Mouse (Mus musculus) stomach, postnatal 0 days (tissue): ENCODE measurements around the gene Exosc6. TPM values are rescaled to one million over a fixed set of nuclear protein-coding genes. Genes with fewer than 3 reads are reported as not detected.
A peak's percentile ranks its signal among the peaks of the same experiment; 100 is the strongest.

Source experiments
- ATAC-seq: fragments of 200-750 bp; cut with Nextera tagmentation; 2 replicates; pipeline ENCODE4 v1.8.0; 2017; ENCODE audit not compliant: low FRiP score, low TSS enrichment
- DNase-seq: peaks from one replicate; pipeline ENCODE4 v3.0.0-alpha.2; 2016; ENCODE audit warnings: low spot score
- H3K27ac ChIP-seq: fragments of 300-500 bp; sonication (generic); replicated peaks from 2 replicates; pipeline ENCODE4 v1.5.1; 2014; ENCODE audit warnings: mild to moderate bottlenecking, control low read depth
- H3K27me3 ChIP-seq: fragments of 300-500 bp; sonication (generic); 2 replicates; pipeline ENCODE4 v1.6.1; 2014; ENCODE audit warnings: low read length; ENCODE audit not compliant: control insufficient read depth, insufficient read depth
- H3K36me3 ChIP-seq: fragments of 300-500 bp; sonication (generic); 2 replicates; pipeline ENCODE4 v1.6.1; 2014; ENCODE audit warnings: low read length, mixed read lengths; ENCODE audit not compliant: control insufficient read depth, insufficient read depth
- H3K4me1 ChIP-seq: fragments of 300-500 bp; sonication (generic); replicated peaks from 2 replicates; pipeline ENCODE4 v1.6.1; 2014; ENCODE audit warnings: antibody characterized with exemption; ENCODE audit not compliant: control insufficient read depth, insufficient read depth
- H3K4me2 ChIP-seq: fragments of 300-500 bp; sonication (generic); replicated peaks from 2 replicates; pipeline ENCODE4 v1.6.1; 2014; ENCODE audit warnings: low read depth, mild to moderate bottlenecking, control low read depth, moderate library complexity
- H3K4me3 ChIP-seq: fragments of 300-500 bp; sonication (generic); 2 replicates; pipeline ENCODE4 v1.5.1; 2014; ENCODE audit warnings: low read depth, low read length, control low read depth
- H3K9ac ChIP-seq: fragments of 300-500 bp; sonication (generic); 2 replicates; pipeline ENCODE4 v1.6.1; 2014; ENCODE audit warnings: mild to moderate bottlenecking, low read length, control low read depth, mixed read lengths
- H3K9me3 ChIP-seq: fragments of 300-500 bp; sonication (generic); 2 replicates; pipeline ENCODE4 v1.6.1; 2016; ENCODE audit warnings: low read length; ENCODE audit not compliant: control insufficient read depth
- CTCF ChIP-seq: IDR thresholded peaks from 2 replicates; pipeline ENCODE4 v1.5.1; 2016; ENCODE audit warnings: antibody characterized with exemption, low read depth, mild to moderate bottlenecking, moderate library complexity
- EP300 ChIP-seq: optimal IDR thresholded peaks from 2 replicates; pipeline ENCODE3; 2016; ENCODE audit warnings: antibody characterized with exemption
- WGBS: fragments of 180-500 bp; shearing (Covaris S2); extraction: QIAGEN DNeasy Blood & Tissue Kit; methylation state at CpG from one replicate; pipeline ENCODE4 v1.1.7; 2014; 5-methylcytosine and 5-hydroxymethylcytosine counted together
- polyA plus RNA-seq: library from polyadenylated mRNA; unstranded; fragments of >200 nt; fragmentation: Nextera tagmentation; extraction: Ambion mirVana; gene quantifications from 2 replicates; pipeline ENCODE4 v1.2.1, GENCODE M21; 2015

The Exosc6 gene
- polyA plus RNA-seq, 1 experiment from 2014 or later: 8.6 TPM

DNA sequence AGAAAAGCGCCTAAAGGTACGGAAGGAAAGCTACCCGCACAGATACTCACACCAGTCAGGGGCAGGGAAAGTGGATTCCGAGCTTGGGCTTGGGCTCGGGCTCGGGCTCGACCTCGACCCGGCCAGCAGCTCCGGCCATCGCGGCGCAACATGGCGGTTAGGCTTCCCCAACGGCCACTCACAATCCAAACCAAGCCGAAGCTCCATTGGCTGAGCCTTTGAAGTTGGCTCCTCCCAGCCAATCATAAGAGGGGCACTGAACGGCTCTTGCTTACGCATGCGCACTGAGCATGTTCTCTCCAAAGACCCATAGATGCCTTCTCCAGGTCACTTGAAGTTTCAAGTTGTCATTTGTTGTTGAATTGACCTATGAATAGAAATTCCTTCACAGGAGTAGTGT, 24.6 kb upstream of the Exosc6 start, which contains the start of gene Ddx19b:
Gene Ddx19b, minus strand, starts transcription at position 180 of the 400 bp plus-strand sequence.
- 95% methylated on average over 19 of the region's 19 CpGs for WGBS

GRCm38 (mm10) chr8:111032916-111033315, 23.2 kb upstream of the Exosc6 start, which contains the start of gene Aars:
Aars (plus strand) TSS chr8:111033144.
- WGBS: 89% methylated on average over 7 of the region's 7 CpGs
- H3K9me3 ChIP-seq: no peaks in the 10 kb centered on the region
- peak within 1 kb of the TSS; percentile 67 for H3K4me3 ChIP-seq
- H3K4me1 ChIP-seq: no peaks in the 10 kb centered on the region
- ATAC-seq (no peak), DNase-seq (no peak)
- no peak for TF ChIP-seq CTCF
- TF ChIP-seq EP300: no peak
- peak within 1 kb of the TSS; percentile 72 for H3K9ac ChIP-seq
- peak within 1 kb of the TSS; percentile 72 for H3K4me2 ChIP-seq
- H3K27me3 ChIP-seq: no peaks in the 10 kb centered on the region
- peaks cover 5% of the 10 kb centered on the region; the same call in 1 of the 2 replicates for H3K36me3 ChIP-seq
- H3K27ac ChIP-seq: peak within 1 kb of the TSS; percentile 75

More for the DNA sequence above, 24.6 kb upstream of the Exosc6 start, which contains the start of gene Ddx19b:
- Histone ChIP-seq H3K4me1 (no peaks in the 10 kb centered on the region), H3K9me3 (no peaks in the 10 kb centered on the region), H3K4me2 (no peak within 1 kb of the TSS), H3K27me3 (no peaks in the 10 kb centered on the region), H3K9ac (no peak within 1 kb of the TSS), H3K27ac (no peak within 1 kb of the TSS), H3K4me3 (no peak within 1 kb of the TSS), H3K36me3 (no peaks in the 10 kb centered on the region)
- TF ChIP-seq EP300 (no peak), CTCF (no peak)
- DNase-seq (no peak), ATAC-seq (no peak)

DNA sequence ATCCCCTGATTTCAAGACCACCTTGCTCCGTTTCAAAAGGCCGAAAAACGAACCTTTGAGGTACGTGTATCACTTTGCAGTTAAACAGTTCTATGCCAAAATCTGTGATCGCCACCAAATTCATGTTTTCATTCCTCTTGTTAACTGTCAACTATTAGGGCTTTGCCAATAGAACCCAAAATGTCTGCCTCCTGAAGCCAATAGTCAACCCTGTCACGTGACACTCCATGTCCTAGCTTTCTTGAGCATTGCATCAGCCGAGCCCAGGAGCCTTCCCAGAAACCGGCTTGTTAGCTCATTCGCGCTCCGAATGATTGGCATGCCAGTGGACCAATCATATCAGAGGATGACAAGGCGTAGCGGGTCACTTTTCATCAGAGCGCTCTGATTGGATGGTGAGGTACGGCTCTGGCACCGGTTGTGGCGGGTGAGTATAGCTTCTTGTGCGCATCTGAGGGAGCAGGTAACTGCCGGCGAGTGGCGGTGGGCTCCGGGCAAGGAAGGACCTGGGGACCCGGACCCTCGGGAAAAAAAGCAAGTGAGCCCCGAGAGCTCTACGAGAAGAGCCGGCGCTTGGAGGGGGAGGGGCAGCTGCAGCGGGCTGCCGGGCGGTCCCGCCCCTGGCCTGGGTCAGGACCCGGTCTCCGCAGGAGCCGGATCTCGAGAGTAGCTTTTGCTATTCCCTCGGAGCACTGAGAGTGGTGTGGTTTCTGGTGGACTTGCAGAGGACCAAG, 22.5 kb upstream of the Exosc6 start:
- Histone ChIP-seq H3K27ac (peak overlapping the region; percentile 75), H3K4me3 (peak overlapping the region; percentile 67), H3K27me3 (no peaks in the 10 kb centered on the region), H3K4me1 (no peaks in the 10 kb centered on the region), H3K4me2 (peak overlapping the region; percentile 72), H3K36me3 (peaks cover 5% of the 10 kb centered on the region; the same call in 1 of the 2 replicates), H3K9ac (peak overlapping the region; percentile 72), H3K9me3 (no peaks in the 10 kb centered on the region)
- TF ChIP-seq EP300 (no peak), CTCF (no peak)
- WGBS: 8% methylated on average over 37 of the region's 37 CpGs
- ATAC-seq: peak; percentile 99
- DNase-seq: peak; percentile 94

DNA sequence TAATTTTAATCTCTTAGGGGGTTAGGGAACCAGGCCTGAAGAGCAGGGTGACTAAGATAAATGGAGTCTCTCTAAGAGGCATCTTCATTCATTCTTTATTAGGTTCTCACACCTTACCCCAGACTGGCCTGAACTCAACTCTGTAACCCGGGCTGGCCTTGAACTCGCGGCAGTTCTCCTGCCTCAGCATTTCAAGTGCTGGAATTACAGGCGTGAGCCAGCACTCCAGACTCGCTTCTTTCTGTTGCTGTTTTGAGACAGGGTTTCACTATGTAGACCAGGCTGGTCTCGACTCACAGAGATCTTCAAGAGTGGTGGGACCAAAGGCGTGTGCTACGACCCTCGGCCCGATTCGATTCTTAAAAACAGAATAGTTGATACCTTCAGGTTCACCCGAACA, 21.9 kb upstream of the Exosc6 start:
- TF ChIP-seq CTCF: no peak
- TF ChIP-seq EP300: no peak
- ATAC-seq: 0 out of 2 replicates have a peak, but pooled peaks have one; percentile 3
- WGBS: 17% methylated on average over 12 of the region's 12 CpGs
- Histone ChIP-seq H3K4me2 (peak overlapping the region; percentile 72), H3K27ac (peak overlapping the region; percentile 75), H3K9ac (peak overlapping the region; percentile 72), H3K9me3 (no peaks in the 10 kb centered on the region), H3K4me3 (peak overlapping the region; percentile 67), H3K36me3 (peaks cover 5% of the 10 kb centered on the region; the same call in 1 of the 2 replicates), H3K27me3 (no peaks in the 10 kb centered on the region), H3K4me1 (no peaks in the 10 kb centered on the region)
- DNase-seq: peak; percentile 34

DNA sequence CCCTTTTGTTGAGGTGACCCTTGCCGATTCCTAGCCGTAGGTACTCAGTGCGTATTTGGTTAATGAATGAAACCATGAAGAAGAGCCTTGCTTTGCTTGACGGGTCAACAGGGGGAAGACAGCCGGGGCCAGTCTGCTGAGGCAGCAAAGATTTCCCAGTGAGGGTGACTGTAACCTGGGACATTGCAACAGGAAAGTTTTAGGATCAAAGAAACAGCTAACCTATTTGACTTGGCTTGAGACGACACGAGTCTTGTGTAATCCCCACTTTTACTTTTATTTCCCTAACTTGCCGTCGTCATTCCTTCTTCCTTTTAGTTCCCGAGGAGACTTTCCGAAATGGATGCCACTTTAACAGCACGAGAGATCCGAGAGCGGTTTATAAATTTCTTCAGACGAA, 19.5 kb upstream of the Exosc6 start:
- WGBS: 88% methylated on average over 15 of the region's 15 CpGs
- TF ChIP-seq EP300: no peak
- TF ChIP-seq CTCF: no peak

DNA sequence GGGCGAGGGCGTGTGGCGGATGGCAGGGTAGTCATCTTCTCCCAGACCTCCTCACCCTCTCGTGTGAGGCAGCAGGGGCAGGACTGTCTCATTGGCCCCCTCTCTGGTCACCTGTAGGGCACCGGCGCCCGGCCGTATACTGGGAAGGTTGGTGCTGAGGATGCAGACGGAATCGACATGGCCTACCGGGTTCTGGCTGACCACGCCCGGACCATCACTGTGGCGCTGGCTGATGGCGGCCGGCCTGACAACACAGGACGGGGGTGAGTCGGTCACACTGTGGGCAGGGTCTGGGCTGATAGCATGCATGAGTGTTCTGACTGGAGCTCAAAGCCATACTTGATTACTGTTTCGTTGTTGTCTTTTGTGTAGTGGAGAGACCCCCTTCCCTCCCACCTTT, 13.6 kb upstream of the Exosc6 start:
- no peaks in the 10 kb centered on the region for H3K4me1 ChIP-seq
- no peak overlapping the region for H3K4me3 ChIP-seq
- DNase-seq (no peak), ATAC-seq (0 out of 2 replicates have a peak, but pooled peaks have one; percentile 47)
- no peak for TF ChIP-seq CTCF
- H3K9ac ChIP-seq: no peak overlapping the region
- peaks cover 39% of the 10 kb centered on the region for H3K36me3 ChIP-seq
- WGBS: 97% methylated on average over 19 of the region's 19 CpGs
- H3K27me3 ChIP-seq: no peaks in the 10 kb centered on the region
- H3K4me2 ChIP-seq: no peak overlapping the region
- H3K27ac ChIP-seq: no peak overlapping the region
- H3K9me3 ChIP-seq: no peaks in the 10 kb centered on the region

More for the DNA sequence above, 19.5 kb upstream of the Exosc6 start:
- peaks cover 9% of the 10 kb centered on the region; the same call in 1 of the 2 replicates for H3K36me3 ChIP-seq
- no peak overlapping the region for H3K9ac ChIP-seq
- no peak overlapping the region for H3K4me2 ChIP-seq
- no peaks in the 10 kb centered on the region for H3K9me3 ChIP-seq
- H3K4me1 ChIP-seq: no peaks in the 10 kb centered on the region
- no peak for ATAC-seq
- no peak overlapping the region for H3K27ac ChIP-seq
- no peak overlapping the region for H3K4me3 ChIP-seq
- no peaks in the 10 kb centered on the region for H3K27me3 ChIP-seq
- no peak for DNase-seq
